Mouse (Mus musculus) MEL (cell line): ENCODE measurements around the gene Snap23. TPM values are rescaled to one million over a fixed set of nuclear protein-coding genes. Genes with fewer than 3 reads are reported as not detected.

Source experiments
- DNase-seq: peaks from one replicate; pipeline ENCODE4 v3.0.0; 2011; ENCODE audit warnings: low read depth, low spot score
- H3K27ac ChIP-seq: 2 replicates; pipeline ENCODE4 v1.5.1; 2012; ENCODE audit warnings: low read depth, mild to moderate bottlenecking, control low read depth, low read length, moderate library complexity; ENCODE audit not compliant: control insufficient read depth
- H3K27me3 ChIP-seq, 2 experiments: fragments of 150-350 bp in 1 of 2; sonication (generic) in 1 of 2; 2 replicates each; pipeline ENCODE4 v1.6.1; 2012; ENCODE audit warnings: low read length in 2 of 2, mild to moderate bottlenecking in 2 of 2, improper control_type of control experiment in 1 of 2, moderate library complexity in 1 of 2; ENCODE audit not compliant: insufficient read depth in 2 of 2, control insufficient read depth in 1 of 2
- H3K36me3 ChIP-seq, 2 experiments: 2 replicates each; pipeline ENCODE4 v1.6.1; 2012 to 2014; ENCODE audit warnings: low read length in 2 of 2, improper control_type of control experiment in 1 of 2, inconsistent platforms in 1 of 2, mild to moderate bottlenecking in 1 of 2; ENCODE audit not compliant: insufficient read depth in 2 of 2, control insufficient read depth in 1 of 2
- H3K4me1 ChIP-seq, 2 experiments: fragments of 150-350 bp in 1 of 2; sonication (generic) in 1 of 2; 2 replicates each; pipeline ENCODE4 v1.6.1; 2012; ENCODE audit warnings: low read length in 2 of 2, improper control_type of control experiment in 1 of 2, mild to moderate bottlenecking in 1 of 2; ENCODE audit not compliant: insufficient read depth in 2 of 2, control insufficient read depth in 1 of 2
- H3K4me3 ChIP-seq, 2 experiments: fragments of 150-350 bp in 1 of 2; sonication (generic) in 1 of 2; 2 replicates each; pipeline ENCODE4 v1.5.1; 2012; ENCODE audit warnings: low read depth in 2 of 2, low read length in 2 of 2, mild to moderate bottlenecking in 2 of 2, moderate library complexity in 2 of 2, control low read depth in 1 of 2, improper control_type of control experiment in 1 of 2; ENCODE audit not compliant: control insufficient read depth in 1 of 2, insufficient read depth in 1 of 2
- H3K79me2 ChIP-seq: 2 replicates; pipeline ENCODE4 v1.6.1; 2012; ENCODE audit warnings: mild to moderate bottlenecking, low read length, moderate library complexity; ENCODE audit not compliant: control insufficient read depth, poor library complexity, insufficient read depth
- H3K9ac ChIP-seq: 2 replicates; pipeline ENCODE4 v1.6.1; 2012; ENCODE audit warnings: low read depth, mild to moderate bottlenecking, control low read depth, low read length, moderate library complexity; ENCODE audit not compliant: control insufficient read depth, poor library complexity, severe bottlenecking
- H3K9me3 ChIP-seq: fragments of 150-350 bp; sonication (generic); replicated peaks from 2 replicates; pipeline ENCODE4 v1.6.1; 2012; ENCODE audit warnings: mild to moderate bottlenecking, low read length, improper control_type of control experiment, moderate library complexity; ENCODE audit not compliant: insufficient read depth
- BHLHE40 ChIP-seq: IDR thresholded peaks from 2 replicates; pipeline ENCODE4 v1.6.1; 2012; ENCODE audit warnings: low read depth, mild to moderate bottlenecking, inconsistent platforms, low read length, improper control_type of control experiment, borderline replicate concordance
- CHD1 ChIP-seq: IDR thresholded peaks from 2 replicates; pipeline ENCODE4 v1.6.1; 2012; ENCODE audit warnings: low read depth, mild to moderate bottlenecking, inconsistent platforms, low read length, improper control_type of control experiment
- CTCF ChIP-seq, 3 experiments: IDR thresholded peaks in 2 of 3; conservative IDR thresholded peaks in 1 of 3; 2 replicates each; pipeline ENCODE4 v1.5.1; 2011 to 2012; ENCODE audit warnings: low read length in 3 of 3, low read depth in 2 of 3, mild to moderate bottlenecking in 2 of 3, improper control_type of control experiment in 1 of 3, inconsistent platforms in 1 of 3, mixed read lengths in 1 of 3, moderate library complexity in 1 of 3; ENCODE audit not compliant: control insufficient read depth in 1 of 3, insufficient read depth in 1 of 3, poor library complexity in 1 of 3, severe bottlenecking in 1 of 3
- E2F4 ChIP-seq: IDR thresholded peaks from 2 replicates; pipeline ENCODE4 v1.6.1; 2011; ENCODE audit warnings: low read depth, low read length, improper control_type of control experiment, borderline replicate concordance
- ELF1 ChIP-seq: IDR thresholded peaks from 2 replicates; pipeline ENCODE4 v1.6.1; 2014; ENCODE audit warnings: low read depth, mild to moderate bottlenecking, inconsistent platforms, low read length, improper control_type of control experiment, moderate library complexity
- ETS1 ChIP-seq: IDR thresholded peaks from 2 replicates; pipeline ENCODE4 v1.6.1; 2012; ENCODE audit warnings: low read depth, mild to moderate bottlenecking, inconsistent platforms, low read length, improper control_type of control experiment, moderate library complexity
- GABPA ChIP-seq: IDR thresholded peaks from 2 replicates; pipeline ENCODE4 v1.6.1; 2012; ENCODE audit warnings: low read depth, mild to moderate bottlenecking, inconsistent platforms, low read length, improper control_type of control experiment, moderate library complexity
- KAT2A ChIP-seq: conservative IDR thresholded peaks from 2 replicates; pipeline ENCODE4 v1.6.1; 2012; ENCODE audit warnings: low read depth, low read length, improper control_type of control experiment, inconsistent platforms
- MYB ChIP-seq: IDR thresholded peaks from 2 replicates; pipeline ENCODE4 v1.6.1; 2011; ENCODE audit warnings: mild to moderate bottlenecking, low read depth, low read length, improper control_type of control experiment
- RAD21 ChIP-seq: IDR thresholded peaks from 2 replicates; pipeline ENCODE4 v1.6.1; 2011; ENCODE audit warnings: mild to moderate bottlenecking, low read depth, low read length, improper control_type of control experiment
- USF1 ChIP-seq: IDR thresholded peaks from 2 replicates; pipeline ENCODE4 v1.6.1; 2014; ENCODE audit warnings: low read depth, mild to moderate bottlenecking, inconsistent platforms, low read length, improper control_type of control experiment, moderate library complexity
- ZKSCAN1 ChIP-seq: IDR thresholded peaks from 2 replicates; pipeline ENCODE4 v1.6.1; 2012; ENCODE audit warnings: low read depth, mild to moderate bottlenecking, inconsistent platforms, low read length, improper control_type of control experiment, moderate library complexity
- ZNF384 ChIP-seq: IDR thresholded peaks from 2 replicates; pipeline ENCODE4 v1.6.1; 2012; ENCODE audit warnings: low read depth, mild to moderate bottlenecking, inconsistent platforms, low read length, improper control_type of control experiment
- polyA plus RNA-seq, 2 experiments: library from polyadenylated mRNA; stranded (reverse) in 1 of 2; unstranded in 1 of 2; fragments of >175 nt in 1 of 2; fragments of >200 nt in 1 of 2; gene quantifications; 2 replicates each; pipeline versions ENCODE4 v1.2.1 to v1.2.4; 2012; ENCODE audit warnings: low replicate concordance in 2 of 2, low read depth in 1 of 2; ENCODE audit not compliant: insufficient read length in 2 of 2, insufficient read depth in 1 of 2, missing spikeins in 1 of 2
- total RNA-seq: library from RNA; depleted of rRNA; stranded (reverse); fragments of 300-350 nt; gene quantifications from 2 replicates; pipeline ENCODE4 v1.2.3, GENCODE M21; 2012; rRNA removed

Snap23 gene
- total and polyA plus RNA-seq, 3 experiments: 50.8 to 81.5 TPM; not detected in 1

GRCm38 (mm10) chr2:120646777-120647176 lies 79.3 kb downstream of the Snap23 start:
- Histone ChIP-seq H3K79me2 (no peaks in the 10 kb centered on the region), H3K4me1 (peaks cover 2 to 3% of the 10 kb centered on the region in 2 experiments; a peak in 1 of 4 replicates), H3K27me3 (no peaks in the 10 kb centered on the region; a peak in 1 of 4 replicates), H3K9ac (no peak overlapping the region), H3K36me3 (no peaks in the 10 kb centered on the region), H3K9me3 (no peaks in the 10 kb centered on the region), H3K27ac (no peak overlapping the region), H3K4me3 (no peak overlapping the region)
- TF ChIP-seq ZKSCAN1: no peak
- TF ChIP-seq E2F4: no peak
- no peak for TF ChIP-seq KAT2A
- TF ChIP-seq ETS1: 0 out of 2 replicates have a peak, but pooled peaks have one; percentile 12
- TF ChIP-seq USF1: no peak
- no peak for TF ChIP-seq GABPA
- no peak for TF ChIP-seq RAD21
- no peak for TF ChIP-seq ZNF384
- no peak for TF ChIP-seq ELF1
- no peak for TF ChIP-seq MYB
- 0 out of 2 replicates have a peak, but pooled peaks have one; percentile 19 for TF ChIP-seq BHLHE40
- TF ChIP-seq CTCF (IDR thresholded peaks at IDR 0.05 in 2 of 3, conservative IDR thresholded peaks at IDR 0.05 in 1 of 3; ENCODE audit: control insufficient read depth in 1 of 3, insufficient read depth in 1 of 3, low read depth in 2 of 3, low read length in 3 of 3, poor library complexity in 1 of 3, severe bottlenecking in 1 of 3): no peak
- TF ChIP-seq CHD1: no peak
- DNase-seq: peak; percentile 62

Other genes starting within 250 kb of the Snap23 start
- gene Vps39, start 214.5 kb upstream of the Snap23 start, total RNA-seq: 20.8 and 20.9 TPM in 2 replicates
- 10 to 100 TPM in 1 of 2 experiments, not detected in 1; 19.6 TPM for gene Vps39, start 214.5 kb upstream of the Snap23 start, polyA plus RNA-seq
- 2.0 and 3.1 TPM in 2 replicates for gene Ganc, start 163.8 kb upstream of the Snap23 start, total RNA-seq
- gene Ganc, start 163.8 kb upstream of the Snap23 start, polyA plus RNA-seq: 1 to 10 TPM in 1 of 2 experiments, not detected in 1; 4.4 TPM
- 26.0 and 28.0 TPM in 2 replicates for gene Tmem87a, start 163.6 kb upstream of the Snap23 start, total RNA-seq
- 10 to 100 TPM in 1 of 2 experiments, not detected in 1; 23.9 TPM for gene Tmem87a, start 163.6 kb upstream of the Snap23 start, polyA plus RNA-seq
- gene Capn3, start 111.7 kb upstream of the Snap23 start, total RNA-seq: not detected in 2 replicates
- not detected for gene Capn3, start 111.7 kb upstream of the Snap23 start, polyA plus RNA-seq
- gene Zfp106, start 3.8 kb upstream of the Snap23 start, total RNA-seq: 63.9 and 78.8 TPM in 2 replicates
- gene Zfp106, start 3.8 kb upstream of the Snap23 start, polyA plus RNA-seq: 100 to 1,000 TPM in 1 of 2 experiments, 10 to 100 TPM in 1; 80.6 to 130 TPM
- gene Haus2, start 41.7 kb downstream of the Snap23 start, total RNA-seq: 15.8 and 16.7 TPM in 2 replicates
- gene Haus2, start 41.7 kb downstream of the Snap23 start, polyA plus RNA-seq: 10 to 100 TPM in 1 of 2 experiments, not detected in 1; 14.5 TPM
- 8.1 and 11.1 TPM in 2 replicates for gene Lrrc57, start 41.8 kb downstream of the Snap23 start, total RNA-seq
- gene Lrrc57, start 41.8 kb downstream of the Snap23 start, polyA plus RNA-seq: 10 to 100 TPM in 1 of 2 experiments, not detected in 1; 17.5 TPM
- 0.46 and 0.50 TPM in 2 replicates for gene Stard9, start 61.5 kb downstream of the Snap23 start, total RNA-seq
- 1 to 10 TPM in 1 of 2 experiments, not detected in 1; 1.1 TPM for gene Stard9, start 61.5 kb downstream of the Snap23 start, polyA plus RNA-seq